Mouse (Mus musculus): Measurements from ENCODE around the gene Usb1. TPM values are rescaled to one million over a fixed set of nuclear protein-coding genes. Genes with fewer than 3 reads are reported as not detected.

Gene Usb1
- polyA plus RNA-seq, 1 experiment from 2014 or later = 32.4 TPM

DNA sequence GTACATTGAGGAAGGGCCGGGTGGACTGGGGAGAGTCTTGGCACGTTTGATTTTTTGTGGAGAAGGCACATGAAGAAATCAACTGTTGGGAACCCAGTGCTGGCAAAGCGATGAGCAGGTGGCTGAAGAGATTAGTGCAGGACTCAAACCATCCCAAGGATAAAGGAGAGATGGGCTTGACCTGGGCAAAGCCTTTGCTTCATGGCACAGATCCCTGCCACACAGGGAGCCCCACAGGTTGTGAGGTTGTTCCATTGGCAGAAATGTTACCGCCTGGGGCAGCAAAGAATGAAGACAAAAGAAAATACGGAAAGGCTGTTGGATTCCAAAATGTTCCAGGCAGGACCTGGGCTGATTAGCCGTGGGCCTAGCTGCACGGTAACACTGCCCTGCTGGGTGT, 55.9 kb downstream of the Usb1 start:
- Histone ChIP-seq H3K27ac (ENCODE audit: low read length) (no peak overlapping the region), H3K4me3 (ENCODE audit: low read length) (no peak overlapping the region), H3K9ac (ENCODE audit: low read length) (no peak overlapping the region), H3K9me3 (replicated peaks; ENCODE audit: control insufficient read depth, low read length) (no peaks in the 10 kb centered on the region), H3K4me2 (ENCODE audit: low read depth, low read length) (no peak overlapping the region), H3K36me3 (ENCODE audit: control insufficient read depth, insufficient read depth) (no peaks in the 10 kb centered on the region), H3K4me1 (ENCODE audit: control insufficient read depth, insufficient read depth, low read length) (peaks cover 7% of the 10 kb centered on the region), H3K27me3 (ENCODE audit: control insufficient read depth, insufficient read depth, low read length) (no peaks in the 10 kb centered on the region)
- ATAC-seq (replicated peaks; ENCODE audit: extremely low read depth, insufficient read depth, low FRiP score) = no peak
- 79% methylated on average over 7 of the region's 7 CpGs for WGBS

DNA sequence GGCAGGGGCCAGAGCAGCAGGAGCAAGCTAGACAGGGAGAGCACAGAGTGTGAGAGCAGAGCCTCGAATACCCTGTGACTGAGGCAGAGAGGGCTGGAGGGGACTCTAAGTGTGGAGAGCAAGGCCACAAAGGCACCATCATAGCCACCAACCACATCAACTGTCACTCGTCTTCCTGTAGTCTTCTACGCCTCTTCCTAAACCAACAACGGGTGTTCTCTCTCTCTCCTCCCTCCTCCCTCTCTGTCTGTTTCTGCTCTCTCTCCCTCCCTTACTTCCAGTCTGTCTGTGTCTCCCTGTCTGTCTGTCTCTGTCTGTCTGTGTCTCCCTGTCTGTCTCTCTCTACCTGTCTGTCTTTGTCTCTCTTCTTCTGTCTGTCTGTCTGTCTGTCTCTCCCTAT, 58.2 kb downstream of the Usb1 start:
- Histone ChIP-seq H3K27ac (ENCODE audit: low read length) (peak overlapping the region; percentile 9; the same call in 1 of the 2 replicates), H3K36me3 (ENCODE audit: control insufficient read depth, insufficient read depth) (no peaks in the 10 kb centered on the region), H3K27me3 (ENCODE audit: control insufficient read depth, insufficient read depth, low read length) (no peaks in the 10 kb centered on the region), H3K4me2 (ENCODE audit: low read depth, low read length) (no peak overlapping the region), H3K4me1 (ENCODE audit: control insufficient read depth, insufficient read depth, low read length) (peaks cover 18% of the 10 kb centered on the region), H3K4me3 (ENCODE audit: low read length) (no peak overlapping the region), H3K9ac (ENCODE audit: low read length) (no peak overlapping the region), H3K9me3 (replicated peaks; ENCODE audit: control insufficient read depth, low read length) (no peaks in the 10 kb centered on the region)
- ATAC-seq (replicated peaks; ENCODE audit: extremely low read depth, insufficient read depth, low FRiP score) = no peak
- 36% methylated on average over 4 of the region's 4 CpGs for WGBS

DNA sequence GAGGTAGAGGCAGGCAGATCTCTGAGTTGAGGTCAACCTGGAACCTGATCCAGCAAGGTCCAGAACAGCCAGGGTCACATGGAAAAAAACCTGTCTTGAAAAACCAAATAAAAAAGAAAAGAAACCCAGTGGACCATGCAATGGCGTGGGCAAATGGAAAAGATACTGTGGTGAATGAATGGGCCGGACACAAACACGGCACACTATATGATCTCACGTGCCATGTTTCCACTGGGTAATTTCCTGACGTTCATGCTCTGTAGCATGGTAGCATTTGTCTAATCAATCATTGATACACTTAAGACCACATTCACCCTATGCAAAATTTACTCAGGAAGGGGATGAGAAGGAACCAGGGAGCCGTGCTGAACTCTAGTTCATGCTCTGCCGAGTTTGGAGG, 59.0 kb downstream of the Usb1 start:
- H3K27me3 ChIP-seq (ENCODE audit: control insufficient read depth, insufficient read depth, low read length) = no peaks in the 10 kb centered on the region
- peak overlapping the region; percentile 28; the same call in 1 of the 2 replicates for H3K27ac ChIP-seq (ENCODE audit: low read length)
- no peak overlapping the region for H3K9ac ChIP-seq (ENCODE audit: low read length)
- H3K4me2 ChIP-seq (ENCODE audit: low read depth, low read length) = no peak overlapping the region
- H3K36me3 ChIP-seq (ENCODE audit: control insufficient read depth, insufficient read depth) = no peaks in the 10 kb centered on the region
- no peak overlapping the region for H3K4me3 ChIP-seq (ENCODE audit: low read length)
- 63% methylated on average over 7 of the region's 7 CpGs for WGBS
- H3K4me1 ChIP-seq (ENCODE audit: control insufficient read depth, insufficient read depth, low read length) = peaks cover 24% of the 10 kb centered on the region
- no peak for ATAC-seq (replicated peaks; ENCODE audit: extremely low read depth, insufficient read depth, low FRiP score)
- H3K9me3 ChIP-seq (replicated peaks; ENCODE audit: control insufficient read depth, low read length) = no peaks in the 10 kb centered on the region

DNA sequence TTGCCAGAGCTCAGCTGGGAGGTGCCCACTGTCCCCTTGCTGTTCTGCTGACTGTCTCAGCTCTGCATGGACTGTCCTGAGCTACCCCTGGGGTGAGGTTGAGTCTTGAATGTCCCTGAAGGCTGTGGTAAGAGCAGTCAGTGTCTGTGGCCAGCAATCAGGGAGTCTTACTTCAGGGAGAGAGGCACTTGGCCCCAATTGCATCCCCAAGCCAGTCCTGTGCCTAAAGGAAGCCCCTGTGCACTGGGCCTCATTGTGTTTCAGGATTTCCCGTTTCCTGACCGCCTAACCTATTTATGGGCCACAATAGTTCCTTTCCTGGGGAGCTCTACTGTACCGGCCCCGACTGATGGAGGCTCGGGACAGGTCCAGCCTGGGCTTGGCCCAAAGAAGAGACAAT, 60.5 kb downstream of the Usb1 start:
- H3K36me3 ChIP-seq (ENCODE audit: control insufficient read depth, insufficient read depth) = no peaks in the 10 kb centered on the region
- H3K27me3 ChIP-seq (ENCODE audit: control insufficient read depth, insufficient read depth, low read length) = no peaks in the 10 kb centered on the region
- peak; percentile 46 for ATAC-seq (replicated peaks; ENCODE audit: extremely low read depth, insufficient read depth, low FRiP score)
- H3K4me2 ChIP-seq (ENCODE audit: low read depth, low read length) = no peak overlapping the region
- H3K9me3 ChIP-seq (replicated peaks; ENCODE audit: control insufficient read depth, low read length) = no peaks in the 10 kb centered on the region
- peak overlapping the region; percentile 77 for H3K27ac ChIP-seq (ENCODE audit: low read length)
- peaks cover 37% of the 10 kb centered on the region for H3K4me1 ChIP-seq (ENCODE audit: control insufficient read depth, insufficient read depth, low read length)
- 62% methylated on average over 5 of the region's 5 CpGs for WGBS
- no peak overlapping the region for H3K4me3 ChIP-seq (ENCODE audit: low read length)
- H3K9ac ChIP-seq (ENCODE audit: low read length) = no peak overlapping the region

DNA sequence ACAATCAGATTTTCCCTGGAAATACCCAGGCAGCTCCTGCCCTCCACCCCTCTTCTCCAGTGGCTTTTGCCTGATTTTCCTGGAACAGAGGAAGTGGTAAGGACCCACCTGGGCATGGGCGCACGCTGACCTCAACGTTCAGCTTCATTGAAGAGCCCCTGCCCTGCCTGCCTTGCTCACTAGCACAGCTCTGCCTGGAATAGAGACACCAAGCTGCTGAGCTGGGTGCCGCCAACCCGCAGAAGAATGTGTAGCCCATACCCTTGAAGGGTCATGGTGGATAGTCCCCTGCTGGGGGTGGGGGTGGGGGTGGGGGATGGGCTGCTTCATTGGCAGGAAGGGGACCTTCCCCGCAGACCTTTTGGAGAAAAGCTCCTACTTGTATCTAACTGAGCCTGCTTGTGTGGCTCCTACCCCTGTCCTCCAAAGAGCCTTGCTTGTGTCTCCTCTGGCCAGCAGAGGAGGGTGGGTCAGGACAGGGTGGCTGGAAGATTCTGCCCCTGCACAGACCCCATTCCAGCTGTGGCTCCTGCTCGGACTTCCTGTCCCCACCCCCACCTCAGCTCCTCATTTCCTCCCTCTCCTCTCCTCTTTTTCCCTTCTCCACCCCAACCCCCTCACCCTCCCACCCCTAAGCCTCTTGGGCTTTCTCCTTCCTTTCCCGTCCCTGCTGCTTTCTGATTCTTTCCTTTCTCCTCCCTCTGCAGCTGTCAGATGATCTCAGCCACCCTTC, 63.3 kb downstream of the Usb1 start:
- H3K9ac ChIP-seq (ENCODE audit: low read length) = peak overlapping the region; percentile 58
- ATAC-seq (replicated peaks; ENCODE audit: extremely low read depth, insufficient read depth, low FRiP score) = 0 out of 2 replicates have a peak, but pooled peaks have one; percentile 46
- no peaks in the 10 kb centered on the region for H3K27me3 ChIP-seq (ENCODE audit: control insufficient read depth, insufficient read depth, low read length)
- 16% methylated on average over 8 of the region's 8 CpGs for WGBS
- H3K4me2 ChIP-seq (ENCODE audit: low read depth, low read length) = 0 out of 2 replicates have a peak overlapping the region, but pooled peaks have one; percentile 16
- no peaks in the 10 kb centered on the region for H3K9me3 ChIP-seq (replicated peaks; ENCODE audit: control insufficient read depth, low read length)
- H3K36me3 ChIP-seq (ENCODE audit: control insufficient read depth, insufficient read depth) = no peaks in the 10 kb centered on the region
- H3K4me1 ChIP-seq (ENCODE audit: control insufficient read depth, insufficient read depth, low read length) = peaks cover 34% of the 10 kb centered on the region
- no peak overlapping the region for H3K4me3 ChIP-seq (ENCODE audit: low read length)
- H3K27ac ChIP-seq (ENCODE audit: low read length) = peak overlapping the region; percentile 61

DNA sequence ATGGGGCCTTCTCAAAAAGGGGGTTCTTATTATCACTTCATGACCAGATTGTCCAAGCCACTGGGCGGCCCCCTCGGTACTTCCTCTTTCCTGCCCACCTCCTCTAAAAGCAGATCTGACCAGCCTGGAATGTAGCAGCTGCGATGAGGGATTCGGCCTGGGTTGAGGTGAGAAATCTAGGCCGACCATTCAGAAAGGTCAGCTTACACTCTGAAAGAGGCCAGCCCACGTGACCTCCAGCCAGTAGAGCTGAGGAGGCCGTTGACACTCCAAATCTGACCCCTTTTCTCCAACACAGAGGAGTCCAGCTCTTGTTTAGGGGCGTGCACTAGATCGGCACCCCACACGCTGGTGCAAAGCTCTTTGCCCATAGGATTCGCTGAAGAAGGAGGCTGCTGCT, 64.7 kb downstream of the Usb1 start:
- Histone ChIP-seq H3K4me1 (ENCODE audit: control insufficient read depth, insufficient read depth, low read length) (peaks cover 34% of the 10 kb centered on the region), H3K4me3 (ENCODE audit: low read length) (no peak overlapping the region), H3K36me3 (ENCODE audit: control insufficient read depth, insufficient read depth) (no peaks in the 10 kb centered on the region), H3K27me3 (ENCODE audit: control insufficient read depth, insufficient read depth, low read length) (no peaks in the 10 kb centered on the region), H3K9me3 (replicated peaks; ENCODE audit: control insufficient read depth, low read length) (no peaks in the 10 kb centered on the region), H3K9ac (ENCODE audit: low read length) (no peak overlapping the region), H3K27ac (ENCODE audit: low read length) (peak overlapping the region; percentile 61), H3K4me2 (ENCODE audit: low read depth, low read length) (no peak overlapping the region)
- 43% methylated on average over 11 of the region's 11 CpGs for WGBS
- no peak for ATAC-seq (replicated peaks; ENCODE audit: extremely low read depth, insufficient read depth, low FRiP score)

Other genes starting within 250 kb of the Usb1 start
- gene Kifc3, start 129.5 kb upstream of the Usb1 start, polyA plus RNA-seq (2015; fragmentation: Nextera tagmentation; extraction: Ambion mirVana) = 16.9 and 23.0 TPM in 2 replicates
- 0.66 and 1.3 TPM in 2 replicates for gene Cngb1, start 25.7 kb upstream of the Usb1 start, polyA plus RNA-seq (2015; fragmentation: Nextera tagmentation; extraction: Ambion mirVana)
- 0.74 TPM in 1 of 2 replicates, not detected in the other for gene Tepp, start 21.7 kb upstream of the Usb1 start, polyA plus RNA-seq (2015; fragmentation: Nextera tagmentation; extraction: Ambion mirVana)
- 6.4 and 6.6 TPM in 2 replicates for gene Zfp319, start 334 bp upstream of the Usb1 start, polyA plus RNA-seq (2015; fragmentation: Nextera tagmentation; extraction: Ambion mirVana)
- gene Mmp15, start 20.0 kb downstream of the Usb1 start, polyA plus RNA-seq (2015; fragmentation: Nextera tagmentation; extraction: Ambion mirVana) = 30.1 and 39.4 TPM in 2 replicates
- 155 and 167 TPM in 2 replicates for gene Cfap20, start 102.6 kb downstream of the Usb1 start, polyA plus RNA-seq (2015; fragmentation: Nextera tagmentation; extraction: Ambion mirVana)
- gene Csnk2a2, start 157.8 kb downstream of the Usb1 start, polyA plus RNA-seq (2015; fragmentation: Nextera tagmentation; extraction: Ambion mirVana) = 6.0 and 6.1 TPM in 2 replicates
- 2.6 and 3.1 TPM in 2 replicates for gene Ccdc113, start 201.8 kb downstream of the Usb1 start, polyA plus RNA-seq (2015; fragmentation: Nextera tagmentation; extraction: Ambion mirVana)
- not detected in 2 replicates for gene Prss54, start 244.1 kb downstream of the Usb1 start, polyA plus RNA-seq (2015; fragmentation: Nextera tagmentation; extraction: Ambion mirVana)

All from heart, embryonic 16.5 days (tissue).